Mouse (Mus musculus) urinary bladder, adult 18-20 months (tissue): ENCODE data around the gene Klrb1f.
"Not testable (repeated sequence)": the region's sequence is repeated elsewhere in the genome, so short reads cannot be mapped to it uniquely, and the experiment has no call there.

Source experiments
- DNase-seq, 2 experiments: peaks; one replicate each; pipeline ENCODE4 v3.0.0; 2022; ENCODE audit warnings: low spot score in 2 of 2, mixed read lengths in 2 of 2

Gene Klrb1f

DNA sequence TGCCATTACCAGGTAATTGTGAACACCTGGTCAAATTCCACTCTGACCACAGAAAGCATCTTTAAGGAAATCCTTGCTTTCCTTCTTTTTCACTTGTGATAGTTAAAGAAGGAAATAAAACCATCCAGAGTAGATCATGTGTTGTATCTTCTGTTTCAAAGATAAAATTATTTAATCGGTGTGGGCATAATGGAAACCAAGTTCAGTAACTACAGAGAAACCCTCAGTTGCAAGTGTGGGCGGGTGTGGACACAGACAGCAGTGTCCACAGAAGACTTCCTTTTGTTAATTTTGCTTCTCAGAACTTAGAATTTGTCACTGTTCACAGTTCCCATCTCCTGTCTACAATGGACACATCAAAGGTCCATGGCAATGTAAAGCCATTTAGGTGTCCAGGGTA is at the start of gene Klrb1f:
Gene Klrb1f (plus strand): TSS at position 301 of the 400 bp plus-strand sequence.
- DNase-seq = no peak

GRCm38 (mm10) chr6:128996054-128996767 is 49.5 kb upstream of the Klrb1f start:
- no peak for DNase-seq

- DNase-seq = no peak
Measured at GRCm38 (mm10) chr6:128996768-128997442, 48.8 kb upstream of the Klrb1f start.

DNA sequence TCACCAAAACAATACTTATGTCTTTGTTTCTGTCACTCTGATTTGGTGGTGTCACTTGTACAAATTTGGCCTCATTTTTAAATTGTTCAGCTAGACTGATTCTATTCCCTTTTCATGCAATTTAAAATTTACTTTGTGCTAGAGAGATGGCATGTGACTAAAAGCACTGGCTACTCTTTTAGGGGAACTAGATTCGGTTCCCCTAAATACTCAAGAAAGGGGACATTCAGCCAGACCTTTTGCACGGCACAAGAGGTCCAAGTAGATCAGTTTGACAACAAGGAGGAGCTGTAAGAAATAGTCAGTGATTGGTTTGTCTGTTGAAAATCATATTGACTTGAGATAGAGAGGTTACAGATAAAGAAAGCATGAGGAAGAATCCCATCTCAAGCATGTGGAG is 44.3 kb upstream of the Klrb1f start:
- no peak for DNase-seq

DNA sequence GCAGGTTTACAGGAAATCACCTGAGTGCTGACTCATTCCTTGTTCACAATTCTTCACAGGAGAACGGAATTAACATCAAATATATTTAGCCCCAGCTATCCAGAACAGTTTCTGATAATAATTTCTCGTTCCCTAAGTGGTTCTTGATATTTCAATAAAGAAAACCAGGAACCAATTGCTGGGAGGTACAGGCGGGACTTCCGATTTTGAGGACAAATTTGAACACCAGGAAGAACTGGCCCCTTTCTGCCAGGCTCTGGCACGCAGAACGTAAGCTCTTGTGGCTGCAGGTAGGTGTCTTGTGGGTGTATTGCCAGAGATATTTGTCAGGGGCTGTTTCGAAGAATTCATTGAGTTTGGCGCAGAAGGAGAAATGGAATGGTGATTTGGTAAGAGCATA is 37.1 kb upstream of the Klrb1f start:
- DNase-seq = no peak

GRCm38 (mm10) chr6:129009846-129010504 is 35.7 kb upstream of the Klrb1f start:
- not testable (repeated sequence) for DNase-seq

- no peak for DNase-seq
Measured at GRCm38 (mm10) chr6:129010505-129010873, 35.2 kb upstream of the Klrb1f start.

DNA sequence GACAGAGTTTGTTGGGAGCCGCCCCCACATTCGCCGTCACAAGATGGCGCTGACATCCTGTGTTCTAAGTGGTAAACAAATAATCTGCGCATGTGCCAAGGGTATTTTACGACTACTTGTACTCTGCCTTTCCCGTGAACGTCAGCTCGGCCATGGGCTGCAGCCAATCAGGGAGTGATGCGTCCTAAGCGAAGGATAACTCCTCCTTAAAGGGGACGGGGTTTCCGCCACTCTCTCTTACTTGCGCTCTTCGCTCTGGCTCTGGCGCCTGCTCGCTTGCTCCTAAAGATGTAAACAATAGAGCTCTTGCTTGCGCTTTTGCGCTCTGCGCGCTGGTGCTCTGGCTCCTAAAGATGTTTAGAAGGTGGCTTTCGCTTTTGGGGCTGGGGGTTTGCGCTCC is 33.7 kb upstream of the Klrb1f start:
- not testable (repeated sequence) for DNase-seq

DNA sequence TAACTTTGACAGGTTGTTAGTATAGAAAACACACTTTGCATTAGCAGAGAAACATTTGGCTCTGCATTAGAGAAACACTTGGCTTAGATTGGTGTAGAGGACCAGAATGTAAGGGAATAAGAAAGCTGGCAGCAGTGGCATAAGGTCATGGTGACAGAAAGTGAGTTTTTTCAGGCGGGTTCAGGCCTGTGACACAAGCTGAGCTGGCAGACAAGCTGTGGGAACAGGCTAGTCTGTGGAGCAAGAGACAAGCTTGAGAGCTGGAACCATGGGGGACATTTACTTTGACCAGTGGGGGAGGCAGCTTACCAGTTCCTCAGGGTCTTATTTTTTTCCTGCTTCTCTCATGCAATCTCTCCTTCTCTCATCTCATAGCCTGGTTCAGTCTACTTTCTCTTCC is 32.7 kb upstream of the Klrb1f start:
- no peak for DNase-seq

DNA sequence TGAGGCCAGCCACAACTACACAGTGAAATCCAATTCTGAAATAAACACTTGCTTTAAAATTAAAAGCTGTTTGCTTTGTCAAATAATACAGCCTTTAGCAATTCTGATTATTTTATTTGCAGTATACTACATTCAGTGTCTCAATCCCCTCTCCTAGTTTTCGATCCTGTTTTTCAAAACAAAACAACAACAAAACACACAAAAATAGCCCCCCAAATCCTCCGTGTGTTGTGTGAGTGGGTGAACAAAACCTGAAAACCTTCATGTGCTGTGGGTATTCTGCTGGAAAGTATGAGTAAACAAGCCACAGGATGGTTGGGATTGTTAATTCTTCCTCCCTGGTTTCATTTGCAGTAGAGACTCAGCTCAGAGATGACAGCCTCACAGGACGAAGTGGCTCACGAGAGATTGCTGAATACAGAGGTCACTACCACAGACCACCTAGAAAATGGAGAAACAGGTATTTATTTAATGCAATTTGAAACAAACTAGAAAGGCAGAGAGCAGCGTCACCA is 31.9 kb upstream of the Klrb1f start:
- DNase-seq = no peak

DNA sequence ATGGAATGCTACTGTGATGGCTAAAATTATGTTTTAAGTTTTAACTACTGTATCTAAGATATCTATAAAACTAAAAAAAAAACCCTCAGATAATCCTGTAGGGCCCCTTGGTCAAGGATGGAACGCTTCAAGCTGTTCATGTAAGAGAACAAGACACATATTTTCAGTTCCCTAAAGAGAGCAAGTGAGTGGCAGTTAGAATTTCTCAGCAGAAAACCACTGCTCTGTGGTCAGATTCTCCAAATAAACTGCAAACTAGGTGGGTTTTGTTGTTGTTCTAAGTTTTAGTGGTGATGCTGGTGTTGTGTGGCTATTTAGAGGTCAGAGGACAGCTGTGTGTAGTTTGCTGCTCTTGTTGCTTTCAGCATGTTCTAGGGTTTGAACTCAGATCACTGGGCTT is 31.3 kb upstream of the Klrb1f start:
- no peak for DNase-seq

DNA sequence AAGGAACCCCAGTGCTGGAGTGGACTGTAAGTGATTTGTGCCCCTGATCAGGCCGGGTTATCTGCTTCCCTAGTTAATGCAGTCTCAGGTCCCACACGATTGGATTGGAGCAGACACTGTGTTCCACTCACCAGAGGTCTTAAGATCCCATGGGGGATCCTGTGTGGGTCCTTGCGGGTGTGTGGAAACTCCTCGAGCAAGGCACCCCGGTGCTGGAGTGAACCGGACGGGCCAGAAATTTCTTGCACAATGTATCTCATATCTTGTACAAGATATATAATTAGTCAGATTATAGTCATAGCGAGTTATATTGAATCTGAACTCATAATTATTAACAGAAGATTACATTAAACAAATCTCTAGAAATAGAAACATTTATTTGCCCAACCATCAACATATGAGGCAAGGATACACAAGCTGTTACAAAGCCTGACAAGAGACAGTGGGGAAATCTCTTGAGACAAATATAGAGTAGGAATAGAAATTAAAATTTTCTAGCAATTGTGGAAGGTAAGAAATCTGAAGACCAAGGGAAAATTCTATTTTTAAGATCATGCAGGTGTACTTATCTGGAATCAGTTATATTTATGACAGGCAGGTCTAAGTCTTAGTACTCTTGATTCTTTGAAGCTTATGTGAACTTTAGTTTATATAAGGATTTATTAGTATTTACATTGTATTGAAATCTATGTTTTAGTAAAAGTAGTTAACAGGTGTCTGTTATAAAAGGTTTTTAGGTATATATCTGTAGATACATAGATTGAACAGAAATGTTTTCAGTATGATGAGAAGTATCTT is 18.1 kb upstream of the Klrb1f start:
- no peak for DNase-seq

DNA sequence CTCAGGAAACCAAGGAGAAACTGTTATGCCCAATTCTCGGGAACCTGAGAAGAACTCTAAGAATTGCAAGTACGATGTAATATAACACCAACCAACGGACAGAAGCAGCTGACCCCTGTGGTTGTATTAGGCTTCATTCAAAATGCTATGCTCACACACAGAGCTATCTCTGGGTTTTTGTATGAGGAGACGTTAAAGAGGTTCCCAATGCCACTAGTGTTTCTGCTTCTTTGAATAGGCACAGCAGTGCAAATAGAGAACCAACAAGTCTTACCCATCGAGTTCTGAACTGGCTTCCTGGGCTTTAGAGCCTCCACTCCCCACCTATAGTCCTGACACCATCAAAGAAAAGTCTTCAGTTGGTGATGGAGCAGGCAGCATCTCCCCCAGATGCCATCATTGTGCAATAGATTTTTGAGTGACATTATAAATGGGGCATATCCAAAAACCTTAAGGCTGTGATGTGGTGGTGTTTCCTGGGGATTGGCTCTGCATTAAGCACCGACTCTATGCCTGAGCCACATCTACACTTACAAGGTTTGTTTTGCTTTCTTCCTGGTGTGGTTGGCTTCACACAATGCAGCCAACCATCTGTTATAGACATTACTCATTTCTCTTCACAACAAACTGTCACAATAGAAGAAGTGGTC is 15.4 kb upstream of the Klrb1f start:
- no peak for DNase-seq

DNA sequence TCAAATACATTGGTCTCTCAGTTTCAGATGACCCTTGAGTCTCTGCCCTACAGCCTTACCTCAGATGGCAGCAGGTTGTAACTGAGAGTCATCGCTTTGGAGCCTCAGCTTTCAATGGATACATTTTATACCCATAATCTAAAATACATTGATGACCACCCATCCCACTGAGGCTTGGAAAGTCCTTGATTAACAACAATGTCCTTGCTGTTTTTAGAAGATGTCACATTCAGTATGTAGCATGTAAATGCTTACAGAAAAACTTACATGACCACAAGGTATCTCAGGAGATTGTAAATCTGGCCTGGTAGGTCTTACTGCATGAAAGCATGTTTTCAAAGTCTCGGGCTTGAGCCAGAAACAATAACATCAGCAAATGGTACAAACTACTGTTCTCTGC is 14.7 kb upstream of the Klrb1f start:
- DNase-seq = no peak

DNA sequence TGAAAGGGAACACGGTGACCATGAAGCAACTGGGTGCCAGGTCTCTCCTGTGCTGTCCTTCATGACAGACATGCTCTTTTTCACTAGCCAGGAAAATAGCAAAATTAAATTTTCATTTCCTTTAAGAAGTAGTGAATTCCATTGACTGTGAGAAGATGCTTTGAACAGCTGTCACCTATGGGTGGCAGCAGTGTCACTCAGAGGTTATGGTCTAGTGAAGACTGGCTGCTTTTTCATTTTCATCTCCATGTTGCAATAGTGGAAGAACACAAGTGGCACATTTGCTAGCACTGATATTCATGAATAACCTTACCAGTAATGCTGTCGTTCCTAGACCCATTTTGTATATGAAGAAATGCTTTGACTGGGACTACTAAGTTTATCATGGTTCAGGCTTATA is 12.3 kb upstream of the Klrb1f start:
- DNase-seq = no peak

- DNase-seq = no peak
Measured at GRCm38 (mm10) chr6:129035017-129035416, 10.7 kb upstream of the Klrb1f start.

- DNase-seq = no peak
Measured at GRCm38 (mm10) chr6:129036326-129036725, 9.4 kb upstream of the Klrb1f start.

DNA sequence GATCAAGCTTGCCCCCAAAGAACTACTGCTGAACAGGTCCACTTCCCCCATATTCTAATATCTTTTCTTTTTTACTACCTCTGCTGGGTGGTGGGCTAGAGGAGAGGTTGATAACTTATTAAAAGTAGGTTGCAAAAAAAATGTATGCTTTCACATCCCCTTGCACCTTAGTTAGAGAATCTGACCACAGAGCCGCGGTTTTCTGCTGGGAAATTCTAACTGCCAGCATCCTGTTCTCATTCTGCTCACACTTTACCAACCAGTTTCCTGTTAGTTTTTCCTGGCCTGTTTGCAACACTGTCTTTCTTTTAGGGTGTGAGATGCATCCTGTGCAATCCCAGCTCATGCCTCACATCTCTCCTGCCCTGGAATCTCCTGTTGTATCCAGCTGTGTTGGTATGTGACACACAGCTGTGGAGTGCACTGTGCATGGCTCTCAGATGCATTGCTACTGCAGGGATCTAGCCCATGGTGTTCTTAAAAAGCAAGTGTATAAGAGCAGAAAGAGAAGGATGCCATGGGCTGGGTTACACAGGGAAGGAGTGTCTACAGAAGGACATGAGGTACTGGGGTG is 8.7 kb upstream of the Klrb1f start:
- DNase-seq = no peak

- no peak for DNase-seq
Measured at GRCm38 (mm10) chr6:129041470-129041869, 4.2 kb upstream of the Klrb1f start.

DNA sequence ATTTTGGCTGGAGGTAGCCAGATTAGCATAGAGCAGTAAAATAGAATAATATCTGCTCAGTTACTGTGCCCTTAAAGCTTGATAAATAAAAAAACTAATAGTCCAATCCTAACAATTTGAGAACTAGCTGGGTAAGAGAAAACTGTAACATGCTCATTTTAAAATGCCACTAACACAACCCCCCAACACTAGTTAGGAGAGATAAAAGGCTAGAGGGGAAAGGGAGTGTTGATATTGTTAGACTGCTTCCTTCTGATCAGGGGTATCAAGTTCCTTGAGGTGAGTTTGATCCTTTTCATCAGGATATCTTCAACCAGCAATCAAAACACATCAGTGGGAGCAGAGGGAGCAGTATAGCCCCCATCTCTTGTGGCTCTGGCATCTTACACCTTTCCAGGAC is 3.2 kb upstream of the Klrb1f start:
- DNase-seq = no peak

- no peak for DNase-seq
Measured at GRCm38 (mm10) chr6:129048381-129048780, 2.7 kb downstream of the Klrb1f start.
